Mouse (Mus musculus): ENCODE measurements around the gene Slc25a1. TPM values are rescaled to one million over a fixed set of nuclear protein-coding genes. Genes with fewer than 3 reads are reported as not detected.

The Slc25a1 gene
- polyA plus RNA-seq, 1 experiment from 2014 or later = 39.5 TPM

GRCm38 (mm10) chr16:17929631-17930030 is 1.6 kb upstream of the Slc25a1 start:
- Histone ChIP-seq H3K4me2 (no peak overlapping the region), H3K9me3 (replicated peaks; ENCODE audit: control insufficient read depth, low read length) (no peaks in the 10 kb centered on the region), H3K27ac (ENCODE audit: low read depth, low read length) (no peak overlapping the region), H3K36me3 (ENCODE audit: control insufficient read depth, insufficient read depth, low read length) (peaks cover 2% of the 10 kb centered on the region; the same call in 1 of the 2 replicates), H3K9ac (ENCODE audit: low read depth, low read length) (no peak overlapping the region), H3K4me3 (ENCODE audit: low read depth, low read length) (no peak overlapping the region), H3K27me3 (ENCODE audit: control insufficient read depth, insufficient read depth, low read length) (no peaks in the 10 kb centered on the region), H3K4me1 (ENCODE audit: control insufficient read depth, insufficient read depth, low read length) (peaks cover 6% of the 10 kb centered on the region)
- WGBS (ENCODE audit: insufficient replicate concordance) = 85% methylated on average over 2 of the region's 2 CpGs
- no peak for ATAC-seq (replicated peaks; ENCODE audit: insufficient number of reproducible peaks, low FRiP score, low TSS enrichment)

GRCm38 (mm10) chr16:17929211-17929610 is 1.2 kb upstream of the Slc25a1 start:
- ATAC-seq (replicated peaks; ENCODE audit: insufficient number of reproducible peaks, low FRiP score, low TSS enrichment) = no peak
- H3K9me3 ChIP-seq (replicated peaks; ENCODE audit: control insufficient read depth, low read length) = no peaks in the 10 kb centered on the region
- H3K4me2 ChIP-seq = no peak overlapping the region
- H3K4me1 ChIP-seq (ENCODE audit: control insufficient read depth, insufficient read depth, low read length) = peaks cover 6% of the 10 kb centered on the region
- no peak overlapping the region for H3K9ac ChIP-seq (ENCODE audit: low read depth, low read length)
- H3K36me3 ChIP-seq (ENCODE audit: control insufficient read depth, insufficient read depth, low read length) = peaks cover 2% of the 10 kb centered on the region; the same call in 1 of the 2 replicates
- H3K27me3 ChIP-seq (ENCODE audit: control insufficient read depth, insufficient read depth, low read length) = no peaks in the 10 kb centered on the region
- WGBS (ENCODE audit: insufficient replicate concordance) = 15% methylated on average over 2 of the region's 2 CpGs
- H3K27ac ChIP-seq (ENCODE audit: low read depth, low read length) = 0 out of 2 replicates have a peak overlapping the region, but pooled peaks have one; percentile 2
- no peak overlapping the region for H3K4me3 ChIP-seq (ENCODE audit: low read depth, low read length)

GRCm38 (mm10) chr16:17928627-17929104 is 647 bp upstream of the Slc25a1 start:
- WGBS (ENCODE audit: insufficient replicate concordance) = 2% methylated on average over 9 of the region's 9 CpGs
- Histone ChIP-seq H3K4me2 (peak overlapping the region; percentile 92), H3K9ac (ENCODE audit: low read depth, low read length) (peak overlapping the region; percentile 68), H3K27ac (ENCODE audit: low read depth, low read length) (peak overlapping the region; percentile 74), H3K4me3 (ENCODE audit: low read depth, low read length) (peak overlapping the region; percentile 65), H3K36me3 (ENCODE audit: control insufficient read depth, insufficient read depth, low read length) (peaks cover 2% of the 10 kb centered on the region; the same call in 1 of the 2 replicates), H3K27me3 (ENCODE audit: control insufficient read depth, insufficient read depth, low read length) (no peaks in the 10 kb centered on the region), H3K4me1 (ENCODE audit: control insufficient read depth, insufficient read depth, low read length) (peaks cover 6% of the 10 kb centered on the region), H3K9me3 (replicated peaks; ENCODE audit: control insufficient read depth, low read length) (no peaks in the 10 kb centered on the region)
- peak; percentile 47; the same call in 1 of the 2 replicates for ATAC-seq (replicated peaks; ENCODE audit: insufficient number of reproducible peaks, low FRiP score, low TSS enrichment)

GRCm38 (mm10) chr16:17927351-17928082 is 502 bp downstream of the Slc25a1 start:
- no peaks in the 10 kb centered on the region for H3K27me3 ChIP-seq (ENCODE audit: control insufficient read depth, insufficient read depth, low read length)
- H3K4me1 ChIP-seq (ENCODE audit: control insufficient read depth, insufficient read depth, low read length) = peaks cover 10% of the 10 kb centered on the region
- peak overlapping the region; percentile 65 for H3K4me3 ChIP-seq (ENCODE audit: low read depth, low read length)
- no peaks in the 10 kb centered on the region for H3K9me3 ChIP-seq (replicated peaks; ENCODE audit: control insufficient read depth, low read length)
- H3K4me2 ChIP-seq = peak overlapping the region; percentile 92
- under 1% methylated on average over 65 of the region's 72 CpGs for WGBS (ENCODE audit: insufficient replicate concordance)
- H3K9ac ChIP-seq (ENCODE audit: low read depth, low read length) = peak overlapping the region; percentile 68
- H3K27ac ChIP-seq (ENCODE audit: low read depth, low read length) = peak overlapping the region; percentile 74
- H3K36me3 ChIP-seq (ENCODE audit: control insufficient read depth, insufficient read depth, low read length) = peaks cover 2% of the 10 kb centered on the region; the same call in 1 of the 2 replicates
- ATAC-seq (replicated peaks; ENCODE audit: insufficient number of reproducible peaks, low FRiP score, low TSS enrichment) = peak; percentile 15

GRCm38 (mm10) chr16:17922163-17922538 is 5.9 kb downstream of the Slc25a1 start:
- Histone ChIP-seq H3K27me3 (ENCODE audit: control insufficient read depth, insufficient read depth, low read length) (peaks cover 26% of the 10 kb centered on the region), H3K27ac (ENCODE audit: low read depth, low read length) (peak overlapping the region; percentile 65), H3K4me1 (ENCODE audit: control insufficient read depth, insufficient read depth, low read length) (peaks cover 19% of the 10 kb centered on the region), H3K36me3 (ENCODE audit: control insufficient read depth, insufficient read depth, low read length) (peaks cover 2% of the 10 kb centered on the region; the same call in 1 of the 2 replicates), H3K4me3 (ENCODE audit: low read depth, low read length) (peak overlapping the region; percentile 75), H3K9ac (ENCODE audit: low read depth, low read length) (peak overlapping the region; percentile 90), H3K4me2 (peak overlapping the region; percentile 78), H3K9me3 (replicated peaks; ENCODE audit: control insufficient read depth, low read length) (no peaks in the 10 kb centered on the region)
- ATAC-seq (replicated peaks; ENCODE audit: insufficient number of reproducible peaks, low FRiP score, low TSS enrichment) = 0 out of 2 replicates have a peak, but pooled peaks have one; percentile 5
- under 1% methylated on average over 14 of the region's 14 CpGs for WGBS (ENCODE audit: insufficient replicate concordance)

GRCm38 (mm10) chr16:17921325-17922162 is 6.5 kb downstream of the Slc25a1 start:
- Histone ChIP-seq H3K4me3 (ENCODE audit: low read depth, low read length) (peak overlapping the region; percentile 75), H3K9me3 (replicated peaks; ENCODE audit: control insufficient read depth, low read length) (no peaks in the 10 kb centered on the region), H3K4me1 (ENCODE audit: control insufficient read depth, insufficient read depth, low read length) (peaks cover 15% of the 10 kb centered on the region), H3K9ac (ENCODE audit: low read depth, low read length) (peak overlapping the region; percentile 90), H3K4me2 (peak overlapping the region; percentile 78), H3K27me3 (ENCODE audit: control insufficient read depth, insufficient read depth, low read length) (peaks cover 31% of the 10 kb centered on the region), H3K27ac (ENCODE audit: low read depth, low read length) (peak overlapping the region; percentile 65), H3K36me3 (ENCODE audit: control insufficient read depth, insufficient read depth, low read length) (peaks cover 2% of the 10 kb centered on the region; the same call in 1 of the 2 replicates)
- WGBS (ENCODE audit: insufficient replicate concordance) = 3% methylated on average over 47 of the region's 47 CpGs
- peak; percentile 90 for ATAC-seq (replicated peaks; ENCODE audit: insufficient number of reproducible peaks, low FRiP score, low TSS enrichment)

- Histone ChIP-seq H3K9ac (ENCODE audit: low read depth, low read length) (peak overlapping the region; percentile 90), H3K4me2 (peak overlapping the region; percentile 78), H3K27ac (ENCODE audit: low read depth, low read length) (no peak overlapping the region), H3K4me3 (ENCODE audit: low read depth, low read length) (peak overlapping the region; percentile 2; the same call in 1 of the 2 replicates), H3K36me3 (ENCODE audit: control insufficient read depth, insufficient read depth, low read length) (peaks cover 2% of the 10 kb centered on the region; the same call in 1 of the 2 replicates), H3K9me3 (replicated peaks; ENCODE audit: control insufficient read depth, low read length) (no peaks in the 10 kb centered on the region), H3K4me1 (ENCODE audit: control insufficient read depth, insufficient read depth, low read length) (peaks cover 15% of the 10 kb centered on the region), H3K27me3 (ENCODE audit: control insufficient read depth, insufficient read depth, low read length) (peaks cover 41% of the 10 kb centered on the region)
- WGBS (ENCODE audit: insufficient replicate concordance) = 5% methylated on average over 20 of the region's 20 CpGs
- ATAC-seq (replicated peaks; ENCODE audit: insufficient number of reproducible peaks, low FRiP score, low TSS enrichment) = no peak
Measured at GRCm38 (mm10) chr16:17920586-17920985, 7.4 kb downstream of the Slc25a1 start.
